Mouse (Mus musculus): Measurements from ENCODE around the gene Zfp866.

Gene Zfp866

GRCm38 (mm10) chr8:69796721-69797345 is 5.9 kb upstream of the Zfp866 start:
- no peak for DNase-seq

DNA sequence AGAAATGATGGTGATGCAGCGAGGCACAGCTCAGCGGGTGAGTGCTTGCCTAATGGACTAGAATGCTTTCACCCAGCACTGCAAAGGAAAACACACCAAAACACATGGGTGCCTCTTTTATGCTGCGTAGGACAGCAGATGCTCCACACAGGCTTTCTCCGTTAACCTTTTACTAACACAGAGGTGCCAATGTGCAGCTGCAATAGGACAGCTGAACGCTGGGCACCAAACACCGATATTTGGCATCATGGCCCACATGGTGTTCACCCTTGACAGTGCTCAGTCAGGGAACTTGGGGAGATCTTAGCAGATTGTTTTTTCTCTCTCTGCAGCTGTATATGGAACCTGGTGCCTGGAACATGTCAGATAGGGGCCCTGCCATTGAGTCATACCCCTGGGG is 3.9 kb upstream of the Zfp866 start:
- DNase-seq, result no peak

DNA sequence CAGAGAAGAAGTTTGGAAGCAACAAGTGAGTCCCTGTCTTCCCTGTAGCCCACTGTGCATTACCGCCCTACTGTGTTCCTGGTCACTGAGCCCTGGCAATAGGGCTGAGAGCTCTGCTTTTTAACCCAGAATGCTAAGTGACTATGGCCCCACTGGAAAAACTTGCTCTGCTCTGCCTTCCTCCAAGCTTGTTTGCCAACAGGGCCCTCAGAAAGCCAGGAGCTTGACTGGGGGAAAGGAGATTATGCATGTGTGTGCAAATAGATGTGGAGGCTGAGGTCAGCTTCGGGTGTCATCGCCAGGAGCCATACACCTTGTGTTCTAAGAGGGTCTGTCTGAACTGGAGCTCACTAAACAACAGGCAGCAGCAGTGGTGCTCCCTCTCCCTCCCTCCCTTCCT is 3.1 kb upstream of the Zfp866 start:
- no peak for DNase-seq

- DNase-seq, result no peak
Measured at GRCm38 (mm10) chr8:69793666-69794065, 2.7 kb upstream of the Zfp866 start.

- peak; percentile 27 to 56 for DNase-seq
Measured at GRCm38 (mm10) chr8:69791415-69792068, 564 bp upstream of the Zfp866 start.

DNA sequence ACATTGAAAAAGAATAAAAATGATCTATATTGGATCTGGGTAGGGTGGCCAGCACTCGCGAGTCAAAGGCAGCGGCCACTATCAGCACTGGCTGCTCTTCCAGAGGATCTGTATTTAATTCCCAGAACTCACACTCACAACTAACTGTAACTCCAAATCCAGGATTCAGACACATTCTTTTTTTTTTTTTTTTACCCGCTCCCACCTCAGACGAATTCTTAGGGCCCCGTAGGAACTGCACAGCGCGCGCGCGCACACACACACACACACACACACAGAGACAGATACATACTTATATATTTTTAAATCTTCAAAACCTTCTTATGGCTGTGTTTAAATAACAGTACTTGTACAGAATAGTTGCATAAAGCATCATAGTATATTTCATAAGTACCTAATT is 614 bp downstream of the Zfp866 start:
- DNase-seq, result no peak

DNA sequence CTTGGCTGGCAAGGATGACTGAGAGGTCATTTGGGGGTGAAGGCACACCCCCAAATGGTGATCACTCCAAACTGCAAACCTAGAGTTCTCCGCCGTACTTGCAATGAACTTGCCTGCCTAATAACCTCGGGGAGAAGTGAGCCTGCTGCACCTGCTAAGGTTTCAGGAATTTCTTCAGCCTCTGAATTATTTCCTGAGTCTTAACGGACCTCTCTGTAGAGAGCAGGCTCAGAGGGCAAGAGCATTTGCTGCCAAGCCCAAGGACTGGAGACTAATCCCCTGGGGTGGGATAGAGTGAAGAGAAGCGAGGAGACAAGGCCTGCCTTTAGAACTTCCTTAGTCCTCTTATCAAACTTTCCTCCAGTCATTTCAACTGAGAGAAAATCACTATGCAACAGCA is 1.2 kb downstream of the Zfp866 start:
- DNase-seq, result peak in 1 of 2 experiments; percentile 16

- DNase-seq, result no peak
Measured at GRCm38 (mm10) chr8:69789105-69789504, 1.9 kb downstream of the Zfp866 start.

- DNase-seq, result no peak
Measured at GRCm38 (mm10) chr8:69777111-69777510, 13.9 kb downstream of the Zfp866 start.

DNA sequence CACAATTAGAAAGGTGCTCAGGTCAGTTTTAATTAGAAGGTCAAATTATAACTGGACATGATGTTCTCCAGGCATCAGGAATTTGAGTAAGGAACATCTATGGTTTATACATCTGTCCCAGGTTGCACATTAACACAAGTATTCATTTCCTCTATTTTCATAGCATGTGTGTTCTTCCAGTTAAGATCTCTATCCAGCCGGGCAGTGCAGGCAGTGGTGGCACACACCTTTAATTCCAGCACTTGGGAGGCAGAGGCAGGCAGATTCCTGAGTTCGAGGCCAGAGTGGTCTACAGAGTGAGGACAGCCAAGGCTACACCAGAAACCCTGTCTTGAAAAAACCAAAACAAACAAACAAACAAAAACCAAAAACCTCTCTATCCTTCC is 15.8 kb downstream of the Zfp866 start:
- DNase-seq, result no peak

DNA sequence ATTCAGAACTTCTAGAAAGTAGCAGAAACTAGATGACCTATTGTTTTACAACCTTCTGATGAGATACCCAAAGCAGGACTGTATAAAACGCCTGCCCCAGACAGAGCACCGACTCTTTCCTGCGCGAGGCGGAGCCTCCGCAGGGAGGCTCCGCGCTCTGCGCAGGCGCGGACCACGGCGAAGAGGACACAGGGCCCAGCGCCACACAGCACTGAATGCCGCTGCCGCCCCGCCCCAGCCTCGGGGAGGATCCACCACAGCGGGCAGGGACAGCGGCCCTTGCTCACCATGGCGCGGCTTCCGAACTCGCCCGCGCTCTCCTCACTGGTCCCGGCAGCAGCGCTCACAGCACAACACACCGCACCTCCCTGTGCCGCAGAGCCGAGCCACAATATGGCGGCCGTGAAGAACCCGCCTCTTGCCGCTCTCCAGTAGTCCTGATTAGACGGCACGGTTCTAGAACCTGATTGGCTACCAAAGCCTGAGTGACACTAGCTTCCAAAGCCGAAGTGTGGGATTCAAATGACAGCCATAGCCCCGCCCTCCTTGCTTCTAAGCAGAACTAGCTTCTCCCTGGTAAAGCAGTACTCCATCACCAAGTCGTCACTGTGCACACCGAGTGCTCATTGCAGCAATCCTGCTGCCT is 16.4 kb downstream of the Zfp866 start, which contains the start of gene Gm20422:
TSS of gene Gm20422 (minus strand) at position 384 of the 646 bp plus-strand sequence.
- peak; percentile 91 to 96 for DNase-seq

DNA sequence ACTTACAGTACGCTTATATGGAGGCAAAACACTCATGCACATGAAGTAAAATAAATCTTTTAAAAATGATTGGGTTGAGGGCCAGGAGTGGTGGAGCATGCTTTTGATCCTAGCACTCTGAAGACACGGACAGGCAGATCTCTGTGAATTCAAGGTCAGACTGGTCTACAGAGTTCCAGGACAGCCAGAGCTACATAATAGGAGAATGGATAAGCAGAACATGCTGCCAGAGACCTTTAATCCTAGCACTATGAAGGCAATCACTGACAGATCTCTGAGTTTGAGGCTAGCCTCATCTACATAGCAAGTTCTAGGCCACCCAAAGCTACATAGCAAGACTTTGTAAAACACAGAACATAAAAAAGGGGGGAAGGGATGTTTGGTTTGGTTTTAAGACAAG is 18.9 kb downstream of the Zfp866 start:
- DNase-seq, result no peak

- no peak for DNase-seq
Measured at GRCm38 (mm10) chr8:69771221-69771620, 19.8 kb downstream of the Zfp866 start.

DNA sequence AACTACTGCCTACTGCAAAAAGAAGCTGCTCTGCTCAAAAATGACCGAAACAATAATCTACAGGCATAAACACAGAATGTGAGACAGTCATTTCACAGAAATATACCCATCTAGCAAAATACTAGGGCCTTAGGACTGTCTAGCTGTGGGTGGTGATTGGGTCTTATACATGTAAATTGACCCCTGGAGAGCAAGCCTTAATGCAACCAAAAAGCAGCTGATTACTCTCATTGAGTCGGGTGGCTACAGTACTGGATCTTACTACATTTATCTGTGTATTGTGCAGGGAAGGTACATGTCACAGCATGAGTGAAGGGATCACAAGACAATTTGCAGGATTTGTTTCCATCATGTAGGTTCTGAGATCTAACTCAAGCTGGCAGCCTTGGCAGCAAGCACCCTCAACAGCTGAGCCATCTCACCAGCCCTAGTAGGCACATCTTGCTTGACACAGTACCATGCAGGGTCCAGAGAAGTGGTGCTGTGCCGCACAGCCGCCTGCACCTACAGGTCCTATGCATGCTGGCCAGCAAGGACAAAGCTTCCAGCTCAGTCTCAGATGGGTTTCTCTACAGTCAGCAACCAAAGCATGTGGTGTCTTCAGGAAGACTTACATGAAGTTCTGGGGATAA is 29.0 kb downstream of the Zfp866 start:
- no peak for DNase-seq

DNA sequence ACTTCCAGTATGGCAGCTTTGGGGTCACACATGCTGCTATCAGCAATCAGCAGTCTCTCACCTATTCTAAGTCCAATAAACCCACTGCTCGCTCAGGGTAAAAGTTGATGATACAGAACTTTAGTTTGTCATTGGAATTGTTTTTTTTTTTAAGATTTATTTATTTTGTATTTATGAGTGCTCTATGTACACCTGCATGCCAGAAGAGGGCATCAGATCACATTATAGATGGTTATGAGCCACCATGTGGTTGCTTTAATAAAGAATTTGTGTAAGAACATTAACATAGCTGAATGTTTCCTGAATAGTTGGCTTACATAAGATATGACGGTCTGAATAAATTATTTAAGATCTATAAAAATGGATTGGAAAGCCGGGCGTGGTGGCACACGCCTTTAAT is 32.7 kb downstream of the Zfp866 start:
- DNase-seq, result no peak

DNA sequence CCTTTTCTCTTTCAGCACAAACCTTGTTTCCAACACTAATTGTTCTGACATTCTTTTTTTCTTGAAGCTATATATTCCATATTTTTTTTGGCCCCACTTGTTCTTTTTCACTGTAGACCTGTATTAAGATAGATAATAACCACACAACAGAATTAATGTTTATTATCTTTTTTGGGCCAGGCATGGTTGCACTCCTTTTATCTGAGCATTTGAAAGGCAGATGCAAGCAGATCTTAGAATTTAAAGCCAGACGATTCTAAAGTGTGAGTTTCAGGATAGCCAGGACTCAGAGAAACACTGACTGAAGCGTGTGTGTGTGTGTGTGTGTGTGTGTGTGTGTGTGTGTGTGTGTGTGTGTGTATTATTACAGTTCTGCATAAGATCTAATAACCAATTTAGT is 38.5 kb downstream of the Zfp866 start:
- no peak for DNase-seq

GRCm38 (mm10) chr8:69749544-69750454 is 41.2 kb downstream of the Zfp866 start, which contains the start of gene Zfp963:
TSS of gene Zfp963 (minus strand) at chr8:69749970.
- DNase-seq, result peak; percentile 96 to 98

GRCm38 (mm10) chr8:69741231-69741630 is 49.7 kb downstream of the Zfp866 start:
- no peak for DNase-seq

GRCm38 (mm10) chr8:69740763-69741162 is 50.2 kb downstream of the Zfp866 start:
- DNase-seq, result no peak

- DNase-seq, result no peak
Measured at GRCm38 (mm10) chr8:69735495-69735894, 55.5 kb downstream of the Zfp866 start.

- no peak for DNase-seq
Measured at GRCm38 (mm10) chr8:69717232-69717580, 73.8 kb downstream of the Zfp866 start.

DNA sequence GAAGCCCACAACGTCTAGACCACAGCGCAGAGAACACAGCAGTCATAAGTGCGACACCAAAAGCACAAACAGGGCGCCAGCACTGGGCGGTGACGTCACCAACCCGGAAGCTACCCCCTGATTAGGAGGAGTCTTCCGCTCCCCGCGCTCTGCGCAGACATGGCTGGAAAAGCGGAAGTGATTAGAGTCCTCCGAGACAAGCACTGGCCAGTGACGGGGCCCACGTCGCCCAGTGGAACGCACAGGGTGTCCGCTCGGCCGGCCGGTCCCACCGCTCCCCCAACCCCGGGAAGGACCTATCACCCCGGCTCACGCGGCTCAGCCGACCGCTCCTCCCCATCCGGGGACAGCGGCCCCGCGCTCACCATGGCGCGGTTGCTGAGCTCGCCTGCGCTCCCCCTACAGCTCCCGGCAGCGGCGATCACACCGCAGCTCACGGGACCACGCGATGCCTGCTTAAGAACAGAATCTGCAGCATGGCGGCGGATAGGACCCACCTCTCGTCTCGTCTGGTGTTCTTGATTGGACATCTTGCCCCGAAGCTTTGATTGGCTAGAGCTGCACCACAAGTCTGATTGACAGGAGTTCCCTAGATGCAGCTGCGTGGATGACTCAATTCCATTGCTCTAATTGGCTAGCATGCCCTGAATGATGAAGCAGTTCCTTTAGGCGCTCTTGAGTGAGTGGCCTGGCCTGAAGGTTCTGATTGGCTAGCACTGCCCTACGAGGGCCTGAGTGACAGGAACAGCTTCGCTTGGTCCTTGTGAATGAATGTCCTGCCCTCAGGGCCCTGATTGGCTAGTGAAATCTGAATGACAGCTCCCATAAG is 74.4 kb downstream of the Zfp866 start:
- peak; percentile 96 to 99 for DNase-seq
